Mouse (Mus musculus): ENCODE measurements around the gene Bbs1. TPM values are rescaled to one million over a fixed set of nuclear protein-coding genes. Genes with fewer than 3 reads are reported as not detected.

The Bbs1 gene
- polyA plus RNA-seq (2012; fragmentation: generic; extraction: Trizol): 1 to 10 TPM; 1.3 to 5.5 TPM

GRCm38 (mm10) chr19:4905979-4906794 lies at the start of gene Bbs1:
TSS of gene Bbs1 (minus strand) at chr19:4906628.

GRCm38 (mm10) chr19:4942551-4943252 lies 36.3 kb upstream of the Bbs1 start, which contains the start of gene Peli3:
TSS of gene Peli3 (minus strand) at chr19:4943127.

GRCm38 (mm10) chr19:4927904-4928531 lies 21.6 kb upstream of the Bbs1 start, which contains the start of gene Dpp3:
TSS of gene Dpp3 (minus strand) at chr19:4928287.

GRCm38 (mm10) chr19:4878405-4879323 lies 27.8 kb downstream of the Bbs1 start, which contains the start of gene Zdhhc24:
TSS of gene Zdhhc24 (plus strand) at chr19:4878668.

DNA sequence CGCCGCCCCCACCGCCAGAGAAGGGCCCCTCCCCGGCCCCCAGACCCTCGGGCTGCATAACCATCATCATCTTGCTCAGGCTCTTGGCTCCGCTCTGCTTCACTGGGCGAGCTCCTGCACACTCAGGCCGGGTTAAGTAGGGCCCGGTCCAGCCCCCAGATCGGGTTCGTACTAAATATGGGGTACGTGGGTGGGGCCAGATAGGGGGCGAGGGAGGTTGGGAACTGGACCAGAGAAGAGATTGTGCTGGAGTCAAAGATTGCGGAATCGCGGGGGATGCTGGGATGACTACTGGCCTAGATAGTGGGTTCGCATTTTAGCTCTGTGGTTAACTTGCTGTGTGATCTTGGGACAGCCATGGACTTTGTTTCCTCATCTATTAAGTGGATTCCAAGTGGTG lies 28.6 kb downstream of the Bbs1 start, which contains the start of gene Actn3:
Gene Actn3, minus strand, starts transcription at position 125 of the 400 bp plus-strand sequence.

GRCm38 (mm10) chr19:4854552-4855469 lies 51.6 kb downstream of the Bbs1 start, which contains the start of gene Ctsf:
TSS of gene Ctsf (plus strand) at chr19:4855130.

DNA sequence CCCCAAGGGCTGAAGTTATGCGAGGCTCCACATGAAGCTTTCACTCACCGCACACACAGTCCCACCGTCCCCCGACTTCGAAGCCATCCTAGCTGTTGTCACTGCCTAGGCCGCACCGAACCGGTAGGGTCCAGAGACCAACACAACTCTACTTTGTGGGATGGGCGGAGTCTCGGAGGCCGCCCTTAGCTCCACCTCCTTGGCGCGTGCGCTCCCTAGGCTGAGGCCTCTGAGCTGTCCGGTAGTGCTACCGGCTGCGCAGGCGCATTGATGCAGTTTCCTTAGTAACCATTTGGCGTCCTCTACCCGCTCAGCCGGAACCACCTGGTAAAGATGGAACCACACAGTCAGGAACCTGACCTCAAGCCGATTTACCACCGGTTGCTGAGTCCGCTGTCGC lies 67.3 kb downstream of the Bbs1 start, which contains the start of the genes Ccs and Ccdc87:
Gene Ccs, minus strand, starts transcription at position 184 of the 400 bp plus-strand sequence.
Gene Ccdc87, plus strand, starts transcription at position 218 of the 400 bp plus-strand sequence.

Other genes with a start within 250 kb of the Bbs1 start
- 1 to 10 TPM in 1 of 2 experiments, under 1 TPM in 1; 0.51 to 2.9 TPM for gene Gm960, start 208.0 kb downstream of the Bbs1 start, polyA plus RNA-seq (2012; fragmentation: generic; extraction: Trizol)
- under 1 TPM; 0.05 to 0.13 TPM for gene Sptbn2, start 195.5 kb downstream of the Bbs1 start, polyA plus RNA-seq (2012; fragmentation: generic; extraction: Trizol)
- 10 to 100 TPM in 1 of 2 experiments, 1 to 10 TPM in 1; 3.3 to 22.9 TPM for gene Rbm4b, start 150.1 kb downstream of the Bbs1 start, polyA plus RNA-seq (2012; fragmentation: generic; extraction: Trizol)
- gene Rbm4, start 112.7 kb downstream of the Bbs1 start, polyA plus RNA-seq (2012; fragmentation: generic; extraction: Trizol): 10 to 100 TPM; 17.8 to 38.0 TPM
- gene Gm21992, start 95.0 kb downstream of the Bbs1 start, polyA plus RNA-seq (2012; fragmentation: generic; extraction: Trizol): 10 to 100 TPM; 23.3 to 28.1 TPM
- gene Rbm14, start 95.0 kb downstream of the Bbs1 start, polyA plus RNA-seq (2012; fragmentation: generic; extraction: Trizol): 10 to 100 TPM; 48.9 to 59.1 TPM
- gene Ccs, start 67.3 kb downstream of the Bbs1 start, polyA plus RNA-seq (2012; fragmentation: generic; extraction: Trizol): 100 to 1,000 TPM in 1 of 2 experiments, 10 to 100 TPM in 1; 60.9 to 102 TPM
- under 1 TPM; 0.02 to 0.20 TPM for gene Ccdc87, start 67.3 kb downstream of the Bbs1 start, polyA plus RNA-seq (2012; fragmentation: generic; extraction: Trizol)
- gene Ctsf, start 51.5 kb downstream of the Bbs1 start, polyA plus RNA-seq (2012; fragmentation: generic; extraction: Trizol): 1 to 10 TPM in 1 of 2 experiments, under 1 TPM in 1; 0.18 to 2.1 TPM
- gene Actn3, start 28.7 kb downstream of the Bbs1 start, polyA plus RNA-seq (2012; fragmentation: generic; extraction: Trizol): 1 to 10 TPM; 2.6 to 6.1 TPM
- 10 to 100 TPM in 1 of 2 experiments, 1 to 10 TPM in 1; 2.9 to 13.9 TPM for gene Zdhhc24, start 28.0 kb downstream of the Bbs1 start, polyA plus RNA-seq (2012; fragmentation: generic; extraction: Trizol)
- 10 to 100 TPM; 78.5 to 79.8 TPM for gene Dpp3, start 21.7 kb upstream of the Bbs1 start, polyA plus RNA-seq (2012; fragmentation: generic; extraction: Trizol)
- 1 to 10 TPM; 3.2 to 4.7 TPM for gene Peli3, start 36.5 kb upstream of the Bbs1 start, polyA plus RNA-seq (2012; fragmentation: generic; extraction: Trizol)
- gene Mrpl11, start 55.5 kb upstream of the Bbs1 start, polyA plus RNA-seq (2012; fragmentation: generic; extraction: Trizol): 100 to 1,000 TPM in 1 of 2 experiments, 10 to 100 TPM in 1; 75.2 to 151 TPM
- under 1 TPM; 0.01 to 0.11 TPM for gene Npas4, start 83.7 kb upstream of the Bbs1 start, polyA plus RNA-seq (2012; fragmentation: generic; extraction: Trizol)
- 1 to 10 TPM; 1.3 to 1.5 TPM for gene Slc29a2, start 117.2 kb upstream of the Bbs1 start, polyA plus RNA-seq (2012; fragmentation: generic; extraction: Trizol)
- gene B4gat1, start 132.2 kb upstream of the Bbs1 start, polyA plus RNA-seq (2012; fragmentation: generic; extraction: Trizol): 10 to 100 TPM; 18.7 to 79.2 TPM
- 1 to 10 TPM in 1 of 2 experiments, under 1 TPM in 1; 0.95 to 3.4 TPM for gene AC124502.3, start 132.3 kb upstream of the Bbs1 start, polyA plus RNA-seq (2012; fragmentation: generic; extraction: Trizol)
- gene Brms1, start 134.7 kb upstream of the Bbs1 start, polyA plus RNA-seq (2012; fragmentation: generic; extraction: Trizol): 10 to 100 TPM; 43.2 to 81.1 TPM
- gene Rin1, start 143.9 kb upstream of the Bbs1 start, polyA plus RNA-seq (2012; fragmentation: generic; extraction: Trizol): 10 to 100 TPM; 14.9 to 21.8 TPM
- 100 to 1,000 TPM; 106 to 492 TPM for gene Cd248, start 161.4 kb upstream of the Bbs1 start, polyA plus RNA-seq (2012; fragmentation: generic; extraction: Trizol)
- 1 to 10 TPM; 3.1 to 4.6 TPM for gene Tmem151a, start 178.9 kb upstream of the Bbs1 start, polyA plus RNA-seq (2012; fragmentation: generic; extraction: Trizol)
- gene Yif1a, start 181.9 kb upstream of the Bbs1 start, polyA plus RNA-seq (2012; fragmentation: generic; extraction: Trizol): 100 to 1,000 TPM; 137 to 166 TPM
- 10 to 100 TPM in 1 of 2 experiments, 1 to 10 TPM in 1; 2.5 to 10.3 TPM for gene Cnih2, start 191.9 kb upstream of the Bbs1 start, polyA plus RNA-seq (2012; fragmentation: generic; extraction: Trizol)
- gene Rab1b, start 200.4 kb upstream of the Bbs1 start, polyA plus RNA-seq (2012; fragmentation: generic; extraction: Trizol): 100 to 1,000 TPM; 192 to 232 TPM
- gene Klc2, start 211.9 kb upstream of the Bbs1 start, polyA plus RNA-seq (2012; fragmentation: generic; extraction: Trizol): 10 to 100 TPM; 16.7 to 20.6 TPM

Data from C3H10T1/2 (cell line).